Mouse (Mus musculus) embryonic facial prominence, embryonic 13.5 days (tissue): ENCODE measurements around the gene E130309D02Rik. TPM values are rescaled to one million over a fixed set of nuclear protein-coding genes. Genes with fewer than 3 reads are reported as not detected.

Source experiments
- ATAC-seq: fragments of 200-750 bp; cut with Nextera tagmentation; 2 replicates; pipeline ENCODE4 v1.8.0; 2017; ENCODE audit warnings: low read depth; ENCODE audit not compliant: insufficient number of reproducible peaks, insufficient read depth, low FRiP score, low TSS enrichment
- H3K27ac ChIP-seq: fragments of 300-500 bp; sonication (generic); 2 replicates; pipeline ENCODE4 v1.5.1; 2015; ENCODE audit warnings: moderate library complexity, mild to moderate bottlenecking, inconsistent platforms
- H3K27me3 ChIP-seq: fragments of 300-500 bp; sonication (generic); 2 replicates; pipeline ENCODE4 v1.6.1; 2015; ENCODE audit warnings: mild to moderate bottlenecking, inconsistent platforms
- H3K36me3 ChIP-seq: fragments of 300-500 bp; sonication (generic); 2 replicates; pipeline ENCODE4 v1.6.1; 2015; ENCODE audit warnings: mild to moderate bottlenecking, inconsistent platforms
- H3K4me1 ChIP-seq: fragments of 300-500 bp; sonication (generic); 2 replicates; pipeline ENCODE4 v1.6.1; 2015; ENCODE audit warnings: inconsistent platforms
- H3K4me2 ChIP-seq: fragments of 300-500 bp; sonication (generic); 2 replicates; pipeline ENCODE4 v1.6.1; 2015; ENCODE audit warnings: moderate library complexity, mild to moderate bottlenecking, inconsistent platforms
- H3K4me3 ChIP-seq: fragments of 300-500 bp; sonication (generic); 2 replicates; pipeline ENCODE4 v1.5.1; 2015; ENCODE audit warnings: mild to moderate bottlenecking, inconsistent platforms
- H3K9ac ChIP-seq: fragments of 300-500 bp; sonication (generic); 2 replicates; pipeline ENCODE4 v1.6.1; 2015; ENCODE audit warnings: mild to moderate bottlenecking, inconsistent platforms
- H3K9me3 ChIP-seq: fragments of 300-500 bp; sonication (generic); 2 replicates; pipeline ENCODE4 v1.6.1; 2016; ENCODE audit warnings: inconsistent platforms
- WGBS: fragments of 180-500 bp; shearing (Covaris S2); methylation state at CpG from one replicate; pipeline ENCODE4 v1.1.7; 2015; ENCODE audit warnings: mixed read lengths; 5-methylcytosine and 5-hydroxymethylcytosine counted together
- polyA plus RNA-seq: library from polyadenylated mRNA; unstranded; fragments of >200 nt; fragmentation: Nextera tagmentation; extraction: Ambion mirVana; gene quantifications from 2 replicates; pipeline ENCODE4 v1.2.1, GENCODE M21; 2015

E130309D02Rik gene
- polyA plus RNA-seq, 1 experiment from 2014 or later: 39.9 TPM

GRCm38 (mm10) chr5:143304251-143304650, 10.9 kb downstream of the E130309D02Rik start:
- Histone ChIP-seq H3K4me1 (no peaks in the 10 kb centered on the region), H3K27ac (no peak overlapping the region), H3K9ac (no peak overlapping the region), H3K4me2 (no peak overlapping the region), H3K9me3 (no peaks in the 10 kb centered on the region), H3K36me3 (peaks cover 96% of the 10 kb centered on the region), H3K27me3 (no peaks in the 10 kb centered on the region), H3K4me3 (no peak overlapping the region)
- no peak for ATAC-seq
- WGBS: 91% methylated on average over 7 of the region's 7 CpGs

GRCm38 (mm10) chr5:143301296-143301695, 13.9 kb downstream of the E130309D02Rik start:
- H3K4me3 ChIP-seq: no peak overlapping the region
- H3K27me3 ChIP-seq: no peaks in the 10 kb centered on the region
- H3K9ac ChIP-seq: no peak overlapping the region
- H3K27ac ChIP-seq: no peak overlapping the region
- no peaks in the 10 kb centered on the region for H3K4me1 ChIP-seq
- no peak for ATAC-seq
- H3K9me3 ChIP-seq: no peaks in the 10 kb centered on the region
- H3K36me3 ChIP-seq: peaks cover 78% of the 10 kb centered on the region
- no peak overlapping the region for H3K4me2 ChIP-seq
- WGBS: 76% methylated on average over 8 of the region's 8 CpGs

GRCm38 (mm10) chr5:143299686-143300085, 15.5 kb downstream of the E130309D02Rik start:
- no peak for ATAC-seq
- Histone ChIP-seq H3K9ac (no peak overlapping the region), H3K27ac (no peak overlapping the region), H3K27me3 (peaks cover under 1% of the 10 kb centered on the region; the same call in 1 of the 2 replicates), H3K4me2 (no peak overlapping the region), H3K9me3 (no peaks in the 10 kb centered on the region), H3K4me1 (no peaks in the 10 kb centered on the region), H3K36me3 (peaks cover 61% of the 10 kb centered on the region), H3K4me3 (no peak overlapping the region)
- WGBS: 90% methylated on average over 4 of the region's 4 CpGs

- H3K4me2 ChIP-seq: no peak overlapping the region
- H3K4me3 ChIP-seq: no peak overlapping the region
- no peak overlapping the region for H3K27ac ChIP-seq
- 92% methylated on average over 7 of the region's 7 CpGs for WGBS
- H3K9ac ChIP-seq: no peak overlapping the region
- no peak for ATAC-seq
- peaks cover 51% of the 10 kb centered on the region for H3K36me3 ChIP-seq
- peaks cover 13% of the 10 kb centered on the region for H3K27me3 ChIP-seq
- H3K4me1 ChIP-seq: peaks cover 9% of the 10 kb centered on the region
- H3K9me3 ChIP-seq: no peaks in the 10 kb centered on the region
Observed at GRCm38 (mm10) chr5:143298391-143298790, 16.8 kb downstream of the E130309D02Rik start.

GRCm38 (mm10) chr5:143297986-143298385, 17.2 kb downstream of the E130309D02Rik start:
- H3K4me1 ChIP-seq: peaks cover 11% of the 10 kb centered on the region
- peaks cover 17% of the 10 kb centered on the region for H3K27me3 ChIP-seq
- H3K4me2 ChIP-seq: no peak overlapping the region
- 92% methylated on average over 9 of the region's 9 CpGs for WGBS
- H3K36me3 ChIP-seq: peaks cover 47% of the 10 kb centered on the region
- H3K9ac ChIP-seq: no peak overlapping the region
- no peak for ATAC-seq
- H3K27ac ChIP-seq: no peak overlapping the region
- no peak overlapping the region for H3K4me3 ChIP-seq
- H3K9me3 ChIP-seq: no peaks in the 10 kb centered on the region

GRCm38 (mm10) chr5:143295330-143295729, 19.8 kb downstream of the E130309D02Rik start:
- peaks cover 44% of the 10 kb centered on the region for H3K27me3 ChIP-seq
- peaks cover 18% of the 10 kb centered on the region for H3K4me1 ChIP-seq
- no peak overlapping the region for H3K4me3 ChIP-seq
- no peak overlapping the region for H3K9ac ChIP-seq
- ATAC-seq: no peak
- 81% methylated on average over 2 of the region's 2 CpGs for WGBS
- H3K27ac ChIP-seq: no peak overlapping the region
- H3K36me3 ChIP-seq: peaks cover 21% of the 10 kb centered on the region
- no peak overlapping the region for H3K4me2 ChIP-seq
- no peaks in the 10 kb centered on the region for H3K9me3 ChIP-seq

- H3K4me1 ChIP-seq: peaks cover 18% of the 10 kb centered on the region
- peaks cover 48% of the 10 kb centered on the region for H3K27me3 ChIP-seq
- 91% methylated on average over 3 of the region's 3 CpGs for WGBS
- H3K4me2 ChIP-seq: no peak overlapping the region
- no peak overlapping the region for H3K4me3 ChIP-seq
- ATAC-seq: no peak
- H3K36me3 ChIP-seq: peaks cover 16% of the 10 kb centered on the region
- no peak overlapping the region for H3K27ac ChIP-seq
- H3K9ac ChIP-seq: no peak overlapping the region
- no peaks in the 10 kb centered on the region for H3K9me3 ChIP-seq
Observed at GRCm38 (mm10) chr5:143294862-143295261, 20.3 kb downstream of the E130309D02Rik start.

GRCm38 (mm10) chr5:143293404-143293803, 21.8 kb downstream of the E130309D02Rik start, which contains the start of gene Zfp853:
Gene Zfp853, minus strand, starts transcription at chr5:143293623.
- Histone ChIP-seq H3K9ac (peak within 1 kb of the TSS; percentile 77), H3K36me3 (peaks cover 1% of the 10 kb centered on the region), H3K4me1 (peaks cover 22% of the 10 kb centered on the region), H3K27me3 (peaks cover 63% of the 10 kb centered on the region), H3K27ac (0 out of 2 replicates have a peak within 1 kb of the TSS, but pooled peaks have one; percentile 4), H3K4me2 (peak within 1 kb of the TSS; percentile 95), H3K9me3 (no peaks in the 10 kb centered on the region), H3K4me3 (peak within 1 kb of the TSS; percentile 58)
- ATAC-seq: 0 out of 2 replicates have a peak, but pooled peaks have one; percentile 38
- WGBS: under 1% methylated on average over 38 of the region's 38 CpGs

GRCm38 (mm10) chr5:143292879-143293278, 22.3 kb downstream of the E130309D02Rik start:
- peaks cover 68% of the 10 kb centered on the region for H3K27me3 ChIP-seq
- peak overlapping the region; percentile 95 for H3K4me2 ChIP-seq
- H3K4me1 ChIP-seq: peaks cover 27% of the 10 kb centered on the region
- H3K4me3 ChIP-seq: peak overlapping the region; percentile 58
- no peaks in the 10 kb centered on the region for H3K9me3 ChIP-seq
- WGBS: 2% methylated on average over 19 of the region's 19 CpGs
- 0 out of 2 replicates have a peak overlapping the region, but pooled peaks have one; percentile 4 for H3K27ac ChIP-seq
- ATAC-seq: no peak
- H3K36me3 ChIP-seq: no peaks in the 10 kb centered on the region
- H3K9ac ChIP-seq: peak overlapping the region; percentile 77

GRCm38 (mm10) chr5:143289299-143289698, 25.9 kb downstream of the E130309D02Rik start:
- Histone ChIP-seq H3K4me1 (peaks cover 31% of the 10 kb centered on the region), H3K9ac (no peak overlapping the region), H3K9me3 (no peaks in the 10 kb centered on the region), H3K27ac (no peak overlapping the region), H3K4me2 (no peak overlapping the region), H3K36me3 (no peaks in the 10 kb centered on the region), H3K4me3 (no peak overlapping the region), H3K27me3 (peaks cover 100% of the 10 kb centered on the region)
- WGBS: 69% methylated on average over 9 of the region's 9 CpGs
- ATAC-seq: no peak

GRCm38 (mm10) chr5:143288378-143288911, 26.7 kb downstream of the E130309D02Rik start:
- H3K9me3 ChIP-seq: no peaks in the 10 kb centered on the region
- H3K27ac ChIP-seq: no peak overlapping the region
- H3K27me3 ChIP-seq: peaks cover 96% of the 10 kb centered on the region
- peak overlapping the region; percentile 57 for H3K4me2 ChIP-seq
- H3K4me3 ChIP-seq: peak overlapping the region; percentile 34
- peaks cover 23% of the 10 kb centered on the region for H3K4me1 ChIP-seq
- no peak for ATAC-seq
- 11% methylated on average over 9 of the region's 9 CpGs for WGBS
- H3K9ac ChIP-seq: peak overlapping the region; percentile 59
- no peaks in the 10 kb centered on the region for H3K36me3 ChIP-seq

GRCm38 (mm10) chr5:143287774-143288328, 27.3 kb downstream of the E130309D02Rik start:
- H3K9ac ChIP-seq: peak overlapping the region; percentile 59
- H3K27me3 ChIP-seq: peaks cover 90% of the 10 kb centered on the region
- H3K9me3 ChIP-seq: no peaks in the 10 kb centered on the region
- ATAC-seq: no peak
- H3K4me1 ChIP-seq: peaks cover 18% of the 10 kb centered on the region
- H3K4me2 ChIP-seq: peak overlapping the region; percentile 57
- H3K27ac ChIP-seq: no peak overlapping the region
- 3% methylated on average over 48 of the region's 48 CpGs for WGBS
- H3K4me3 ChIP-seq: peak overlapping the region; percentile 34
- H3K36me3 ChIP-seq: no peaks in the 10 kb centered on the region
